Mouse (Mus musculus): ENCODE measurements around the gene Tenm4. TPM values are rescaled to one million over a fixed set of nuclear protein-coding genes. Genes with fewer than 3 reads are reported as not detected.

Tenm4 gene
- polyA plus RNA-seq, 1 experiment from 2014 or later = 7.3 TPM

GRCm38 (mm10) chr7:96826101-96826500 is 655.1 kb downstream of the Tenm4 start:
- no peaks in the 10 kb centered on the region for H3K9me3 ChIP-seq (ENCODE audit: control insufficient read depth, low read length)
- H3K4me1 ChIP-seq (replicated peaks; ENCODE audit: control insufficient read depth, insufficient read depth, low read length) = peaks cover 2% of the 10 kb centered on the region; the same call in 1 of the 2 replicates
- H3K27me3 ChIP-seq (replicated peaks; ENCODE audit: control insufficient read depth, insufficient read depth, low read length) = no peaks in the 10 kb centered on the region
- DNase-seq (ENCODE audit: low spot score) (no peak), ATAC-seq (replicated peaks; ENCODE audit: low FRiP score) (no peak)
- no peaks in the 10 kb centered on the region; the same call in 1 of the 2 replicates for H3K36me3 ChIP-seq (ENCODE audit: control insufficient read depth, insufficient read depth, low read length)
- H3K4me2 ChIP-seq = no peak overlapping the region
- WGBS = 64% methylated on average over 6 of the region's 6 CpGs
- no peak overlapping the region for H3K4me3 ChIP-seq (ENCODE audit: low read depth, low read length)
- no peak overlapping the region for H3K27ac ChIP-seq (ENCODE audit: low read depth, low read length)
- no peak overlapping the region for H3K9ac ChIP-seq (ENCODE audit: low read depth, low read length)

DNA sequence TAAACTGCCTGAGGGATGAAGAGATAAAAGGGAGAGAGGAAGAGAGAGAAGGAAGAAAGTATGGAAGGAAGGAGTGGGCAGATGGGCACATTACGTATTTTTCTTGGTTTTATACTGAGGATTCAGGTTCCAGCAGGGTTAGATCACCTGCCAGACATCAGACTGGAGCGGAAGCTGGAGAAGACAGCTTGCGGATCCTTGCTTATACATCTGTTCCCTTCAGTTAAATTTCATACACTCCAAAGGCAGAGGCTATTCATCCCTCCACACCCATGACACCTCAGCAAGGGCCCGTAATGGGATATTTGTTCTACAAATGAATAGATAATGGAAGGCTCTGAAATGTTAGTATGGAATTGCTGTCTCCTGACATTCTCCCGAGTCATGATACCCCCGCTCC is 655.6 kb downstream of the Tenm4 start:
- ATAC-seq (replicated peaks; ENCODE audit: low FRiP score) (no peak), DNase-seq (ENCODE audit: low spot score) (no peak)
- 89% methylated on average over 6 of the region's 6 CpGs for WGBS
- Histone ChIP-seq H3K4me3 (ENCODE audit: low read depth, low read length) (no peak overlapping the region), H3K4me2 (no peak overlapping the region), H3K9me3 (ENCODE audit: control insufficient read depth, low read length) (no peaks in the 10 kb centered on the region), H3K9ac (ENCODE audit: low read depth, low read length) (no peak overlapping the region), H3K27me3 (replicated peaks; ENCODE audit: control insufficient read depth, insufficient read depth, low read length) (no peaks in the 10 kb centered on the region), H3K4me1 (replicated peaks; ENCODE audit: control insufficient read depth, insufficient read depth, low read length) (peaks cover 2% of the 10 kb centered on the region; the same call in 1 of the 2 replicates), H3K36me3 (ENCODE audit: control insufficient read depth, insufficient read depth, low read length) (no peaks in the 10 kb centered on the region; the same call in 1 of the 2 replicates), H3K27ac (ENCODE audit: low read depth, low read length) (no peak overlapping the region)

- no peaks in the 10 kb centered on the region for H3K4me1 ChIP-seq (replicated peaks; ENCODE audit: control insufficient read depth, insufficient read depth, low read length)
- no peaks in the 10 kb centered on the region; the same call in 1 of the 2 replicates for H3K36me3 ChIP-seq (ENCODE audit: control insufficient read depth, insufficient read depth, low read length)
- DNase-seq (ENCODE audit: low spot score) (no peak), ATAC-seq (replicated peaks; ENCODE audit: low FRiP score) (no peak)
- no peak overlapping the region for H3K4me3 ChIP-seq (ENCODE audit: low read depth, low read length)
- H3K27me3 ChIP-seq (replicated peaks; ENCODE audit: control insufficient read depth, insufficient read depth, low read length) = no peaks in the 10 kb centered on the region
- H3K9me3 ChIP-seq (ENCODE audit: control insufficient read depth, low read length) = no peaks in the 10 kb centered on the region
- no peak overlapping the region for H3K9ac ChIP-seq (ENCODE audit: low read depth, low read length)
- 40% methylated on average over 9 of the region's 9 CpGs for WGBS
- no peak overlapping the region for H3K27ac ChIP-seq (ENCODE audit: low read depth, low read length)
- H3K4me2 ChIP-seq = no peak overlapping the region
Measured at GRCm38 (mm10) chr7:96832551-96832950, 661.5 kb downstream of the Tenm4 start.

DNA sequence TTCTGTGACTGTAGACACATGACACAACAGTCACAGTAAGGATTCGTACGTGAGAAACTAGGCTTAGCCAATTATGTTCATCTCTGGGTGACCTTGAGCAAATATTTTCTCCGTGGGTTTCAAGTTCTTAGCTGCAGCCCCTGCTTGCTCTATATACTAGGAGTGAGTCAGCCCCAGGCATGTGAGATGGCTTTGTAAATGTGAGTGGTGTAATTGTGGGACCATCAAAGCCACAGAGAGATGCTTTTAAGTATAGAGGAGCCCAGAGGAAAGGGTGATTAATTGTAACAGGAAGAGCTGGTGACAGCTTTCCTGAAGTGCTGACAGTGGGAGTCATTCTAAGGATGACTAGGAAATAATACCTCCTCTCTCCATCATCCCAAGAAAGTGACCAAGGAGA is 662.0 kb downstream of the Tenm4 start:
- no peak for ATAC-seq (replicated peaks; ENCODE audit: low FRiP score)
- H3K4me1 ChIP-seq (replicated peaks; ENCODE audit: control insufficient read depth, insufficient read depth, low read length) = no peaks in the 10 kb centered on the region
- H3K9me3 ChIP-seq (ENCODE audit: control insufficient read depth, low read length) = no peaks in the 10 kb centered on the region
- no peak overlapping the region for H3K27ac ChIP-seq (ENCODE audit: low read depth, low read length)
- no peak overlapping the region for H3K4me2 ChIP-seq
- no peak for DNase-seq (ENCODE audit: low spot score)
- no peak overlapping the region for H3K9ac ChIP-seq (ENCODE audit: low read depth, low read length)
- WGBS = 57% methylated on average over 3 of the region's 3 CpGs
- no peaks in the 10 kb centered on the region for H3K27me3 ChIP-seq (replicated peaks; ENCODE audit: control insufficient read depth, insufficient read depth, low read length)
- no peaks in the 10 kb centered on the region for H3K36me3 ChIP-seq (ENCODE audit: control insufficient read depth, insufficient read depth, low read length)
- H3K4me3 ChIP-seq (ENCODE audit: low read depth, low read length) = no peak overlapping the region

DNA sequence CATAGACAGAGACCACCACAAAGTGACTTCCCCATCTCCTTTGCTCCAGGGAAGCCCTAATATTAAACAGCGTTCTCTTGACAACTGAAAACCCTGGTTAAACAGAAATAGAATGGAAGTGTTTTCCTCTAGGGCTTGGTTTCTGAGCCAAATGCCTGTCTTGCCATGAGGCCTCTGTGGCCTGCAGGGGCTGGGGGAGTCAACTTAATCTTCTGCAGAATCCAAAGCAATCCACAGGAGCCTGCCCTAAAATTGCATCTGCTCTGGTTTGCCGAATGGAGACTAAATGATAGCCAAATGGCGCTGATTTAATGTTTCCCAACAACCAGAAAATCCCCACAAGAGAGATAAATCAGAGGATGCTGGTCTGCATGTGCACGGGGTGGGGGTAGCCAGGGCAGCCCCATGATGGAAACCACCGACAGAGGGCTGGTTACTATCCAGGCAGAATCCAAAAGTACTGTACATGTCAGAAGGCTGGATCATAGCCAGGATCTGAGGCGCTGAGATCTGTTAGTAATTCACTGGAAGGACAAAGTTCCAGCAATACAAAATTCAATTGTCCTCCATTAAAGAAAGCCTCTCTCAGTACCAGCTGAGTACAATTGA is 663.7 kb downstream of the Tenm4 start:
- 63% methylated on average over 6 of the region's 6 CpGs for WGBS
- H3K27ac ChIP-seq (ENCODE audit: low read depth, low read length) = no peak overlapping the region
- no peaks in the 10 kb centered on the region for H3K36me3 ChIP-seq (ENCODE audit: control insufficient read depth, insufficient read depth, low read length)
- no peak overlapping the region for H3K4me3 ChIP-seq (ENCODE audit: low read depth, low read length)
- H3K9ac ChIP-seq (ENCODE audit: low read depth, low read length) = no peak overlapping the region
- no peaks in the 10 kb centered on the region for H3K4me1 ChIP-seq (replicated peaks; ENCODE audit: control insufficient read depth, insufficient read depth, low read length)
- no peaks in the 10 kb centered on the region for H3K9me3 ChIP-seq (ENCODE audit: control insufficient read depth, low read length)
- H3K4me2 ChIP-seq = no peak overlapping the region
- ATAC-seq (replicated peaks; ENCODE audit: low FRiP score) (no peak), DNase-seq (ENCODE audit: low spot score) (no peak)
- no peaks in the 10 kb centered on the region for H3K27me3 ChIP-seq (replicated peaks; ENCODE audit: control insufficient read depth, insufficient read depth, low read length)

GRCm38 (mm10) chr7:96835313-96835712 is 664.3 kb downstream of the Tenm4 start:
- WGBS = 60% methylated on average over 2 of the region's 2 CpGs
- no peak overlapping the region for H3K4me2 ChIP-seq
- no peak overlapping the region for H3K9ac ChIP-seq (ENCODE audit: low read depth, low read length)
- DNase-seq (ENCODE audit: low spot score) (no peak), ATAC-seq (replicated peaks; ENCODE audit: low FRiP score) (no peak)
- no peaks in the 10 kb centered on the region for H3K36me3 ChIP-seq (ENCODE audit: control insufficient read depth, insufficient read depth, low read length)
- H3K9me3 ChIP-seq (ENCODE audit: control insufficient read depth, low read length) = no peaks in the 10 kb centered on the region
- H3K27ac ChIP-seq (ENCODE audit: low read depth, low read length) = no peak overlapping the region
- H3K4me1 ChIP-seq (replicated peaks; ENCODE audit: control insufficient read depth, insufficient read depth, low read length) = no peaks in the 10 kb centered on the region
- H3K4me3 ChIP-seq (ENCODE audit: low read depth, low read length) = no peak overlapping the region
- H3K27me3 ChIP-seq (replicated peaks; ENCODE audit: control insufficient read depth, insufficient read depth, low read length) = no peaks in the 10 kb centered on the region

DNA sequence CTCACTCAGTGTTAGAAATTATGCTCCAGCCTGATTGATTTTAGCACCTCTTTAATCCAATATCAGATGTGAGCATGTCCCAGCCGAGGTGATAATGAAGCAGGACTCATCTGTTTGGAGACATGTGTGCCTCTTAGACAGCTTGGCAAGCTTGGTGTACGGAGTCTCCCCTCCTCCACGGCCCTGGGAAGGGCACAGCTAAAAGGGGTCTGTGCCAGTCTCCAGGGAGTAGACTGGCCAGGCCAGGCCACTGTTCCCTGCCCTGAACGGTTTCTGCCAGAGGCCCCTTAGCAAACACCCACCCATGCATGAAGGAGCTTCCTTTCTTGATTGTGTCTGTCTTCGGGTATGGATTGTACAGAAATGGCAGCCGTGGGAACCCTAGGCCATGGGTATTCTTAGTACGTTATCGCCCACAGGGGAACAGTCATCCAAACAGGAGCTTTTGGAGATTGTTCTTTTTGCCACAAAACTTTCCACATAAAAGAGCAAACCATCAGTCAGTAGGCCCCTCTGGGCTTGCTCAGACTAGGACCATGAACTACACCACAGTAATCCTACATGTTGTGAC is 667.3 kb downstream of the Tenm4 start:
- H3K27me3 ChIP-seq (replicated peaks; ENCODE audit: control insufficient read depth, insufficient read depth, low read length) = no peaks in the 10 kb centered on the region
- no peak overlapping the region for H3K27ac ChIP-seq (ENCODE audit: low read depth, low read length)
- H3K4me1 ChIP-seq (replicated peaks; ENCODE audit: control insufficient read depth, insufficient read depth, low read length) = no peaks in the 10 kb centered on the region
- 87% methylated on average over 8 of the region's 8 CpGs for WGBS
- no peak overlapping the region for H3K9ac ChIP-seq (ENCODE audit: low read depth, low read length)
- no peak overlapping the region for H3K4me2 ChIP-seq
- no peak overlapping the region for H3K4me3 ChIP-seq (ENCODE audit: low read depth, low read length)
- ATAC-seq (replicated peaks; ENCODE audit: low FRiP score) (no peak), DNase-seq (ENCODE audit: low spot score) (no peak)
- H3K9me3 ChIP-seq (ENCODE audit: control insufficient read depth, low read length) = no peaks in the 10 kb centered on the region
- H3K36me3 ChIP-seq (ENCODE audit: control insufficient read depth, insufficient read depth, low read length) = no peaks in the 10 kb centered on the region

DNA sequence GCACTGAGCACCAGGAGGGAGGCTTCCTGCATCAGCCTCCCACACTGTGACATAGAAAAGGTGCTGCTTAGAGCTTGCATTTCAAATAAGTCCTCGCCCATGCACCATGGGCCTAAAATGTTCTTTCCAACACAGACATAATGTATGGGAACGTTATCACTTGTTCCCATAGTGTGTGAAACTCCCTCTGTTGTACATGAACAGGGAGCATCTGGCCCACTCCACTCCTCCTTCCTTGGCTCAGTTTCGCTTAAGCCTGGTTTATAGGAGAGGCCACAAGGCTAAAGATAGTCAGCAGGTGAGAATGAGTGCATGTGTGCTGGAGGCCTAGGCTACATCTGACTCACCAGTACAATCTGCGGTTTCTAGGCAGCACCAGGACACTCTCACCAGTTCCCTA is 667.9 kb downstream of the Tenm4 start:
- WGBS = 85% methylated on average over 4 of the region's 4 CpGs
- no peaks in the 10 kb centered on the region for H3K9me3 ChIP-seq (ENCODE audit: control insufficient read depth, low read length)
- H3K27me3 ChIP-seq (replicated peaks; ENCODE audit: control insufficient read depth, insufficient read depth, low read length) = no peaks in the 10 kb centered on the region
- no peak overlapping the region for H3K4me3 ChIP-seq (ENCODE audit: low read depth, low read length)
- no peak overlapping the region for H3K9ac ChIP-seq (ENCODE audit: low read depth, low read length)
- DNase-seq (ENCODE audit: low spot score) (no peak), ATAC-seq (replicated peaks; ENCODE audit: low FRiP score) (no peak)
- H3K4me2 ChIP-seq = no peak overlapping the region
- peaks cover 3% of the 10 kb centered on the region; the same call in 1 of the 2 replicates for H3K4me1 ChIP-seq (replicated peaks; ENCODE audit: control insufficient read depth, insufficient read depth, low read length)
- no peaks in the 10 kb centered on the region for H3K36me3 ChIP-seq (ENCODE audit: control insufficient read depth, insufficient read depth, low read length)
- H3K27ac ChIP-seq (ENCODE audit: low read depth, low read length) = no peak overlapping the region

DNA sequence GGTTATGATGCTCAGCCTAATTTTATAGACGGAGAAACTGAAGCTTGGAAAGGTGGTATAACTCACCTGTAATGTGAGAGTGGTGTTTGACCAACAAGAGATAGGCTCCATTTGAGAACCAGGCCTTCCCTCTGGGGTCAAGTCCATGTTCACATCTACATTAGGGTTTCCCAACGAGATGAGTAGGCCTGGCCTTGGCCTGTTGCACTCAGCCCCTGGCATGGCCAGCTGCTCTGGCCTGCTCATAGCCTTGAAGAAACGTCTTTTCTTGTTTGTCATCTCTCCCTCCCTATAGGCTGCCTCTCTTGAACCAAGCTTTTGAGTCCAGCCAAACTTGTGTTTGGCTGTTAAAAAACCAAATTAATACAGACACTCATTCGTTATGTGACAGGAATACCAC is 668.5 kb downstream of the Tenm4 start:
- no peaks in the 10 kb centered on the region for H3K9me3 ChIP-seq (ENCODE audit: control insufficient read depth, low read length)
- no peak overlapping the region for H3K9ac ChIP-seq (ENCODE audit: low read depth, low read length)
- H3K4me2 ChIP-seq = no peak overlapping the region
- WGBS = 81% methylated on average over 4 of the region's 4 CpGs
- DNase-seq (ENCODE audit: low spot score) = no peak
- no peaks in the 10 kb centered on the region for H3K27me3 ChIP-seq (replicated peaks; ENCODE audit: control insufficient read depth, insufficient read depth, low read length)
- H3K27ac ChIP-seq (ENCODE audit: low read depth, low read length) = no peak overlapping the region
- H3K36me3 ChIP-seq (ENCODE audit: control insufficient read depth, insufficient read depth, low read length) = no peaks in the 10 kb centered on the region
- peaks cover 5% of the 10 kb centered on the region; the same call in 1 of the 2 replicates for H3K4me1 ChIP-seq (replicated peaks; ENCODE audit: control insufficient read depth, insufficient read depth, low read length)
- ATAC-seq (replicated peaks; ENCODE audit: low FRiP score) = no peak
- no peak overlapping the region for H3K4me3 ChIP-seq (ENCODE audit: low read depth, low read length)

All from liver, embryonic 11.5 days (tissue).